Mouse (Mus musculus) R1 (cell line): ENCODE results near the gene Ankrd40.

Experiments
- DNase-seq: peaks from one replicate; pipeline ENCODE4 v3.0.0-alpha.2; 2018; ENCODE audit warnings: low read depth, low spot score

The Ankrd40 gene

GRCm38 (mm10) chr11:94351094-94351493 is 23.3 kb downstream of the Ankrd40 start:
- DNase-seq, result no peak

- DNase-seq, result no peak
Measured at GRCm38 (mm10) chr11:94355521-94356217, 27.9 kb downstream of the Ankrd40 start.

- no peak for DNase-seq
Measured at GRCm38 (mm10) chr11:94359168-94359567, 31.4 kb downstream of the Ankrd40 start.

- DNase-seq, result no peak
Measured at GRCm38 (mm10) chr11:94361166-94361870, 33.5 kb downstream of the Ankrd40 start.

- no peak for DNase-seq
Measured at GRCm38 (mm10) chr11:94362101-94362500, 34.3 kb downstream of the Ankrd40 start.

GRCm38 (mm10) chr11:94363690-94364089 is 35.9 kb downstream of the Ankrd40 start:
- DNase-seq, result no peak

- no peak for DNase-seq
Measured at GRCm38 (mm10) chr11:94365340-94365739, 37.5 kb downstream of the Ankrd40 start.

GRCm38 (mm10) chr11:94369981-94370380 is 42.2 kb downstream of the Ankrd40 start:
- DNase-seq, result no peak

- DNase-seq, result no peak
Measured at GRCm38 (mm10) chr11:94370809-94371208, 43.0 kb downstream of the Ankrd40 start.

- no peak for DNase-seq
Measured at GRCm38 (mm10) chr11:94374276-94374948, 46.6 kb downstream of the Ankrd40 start.

GRCm38 (mm10) chr11:94379061-94379460 is 51.3 kb downstream of the Ankrd40 start:
- DNase-seq, result no peak

GRCm38 (mm10) chr11:94379736-94380135 is 51.9 kb downstream of the Ankrd40 start:
- no peak for DNase-seq

- no peak for DNase-seq
Measured at GRCm38 (mm10) chr11:94385977-94386771, 58.4 kb downstream of the Ankrd40 start.

- no peak for DNase-seq
Measured at GRCm38 (mm10) chr11:94387756-94388155, 60.0 kb downstream of the Ankrd40 start.

- no peak for DNase-seq
Measured at GRCm38 (mm10) chr11:94389021-94389420, 61.2 kb downstream of the Ankrd40 start.

- no peak for DNase-seq
Measured at GRCm38 (mm10) chr11:94389724-94390396, 62.1 kb downstream of the Ankrd40 start.

- DNase-seq, result no peak
Measured at GRCm38 (mm10) chr11:94390825-94391224, 63.0 kb downstream of the Ankrd40 start.
